Mouse (Mus musculus): ENCODE measurements around the gene Gnai2.

DNA sequence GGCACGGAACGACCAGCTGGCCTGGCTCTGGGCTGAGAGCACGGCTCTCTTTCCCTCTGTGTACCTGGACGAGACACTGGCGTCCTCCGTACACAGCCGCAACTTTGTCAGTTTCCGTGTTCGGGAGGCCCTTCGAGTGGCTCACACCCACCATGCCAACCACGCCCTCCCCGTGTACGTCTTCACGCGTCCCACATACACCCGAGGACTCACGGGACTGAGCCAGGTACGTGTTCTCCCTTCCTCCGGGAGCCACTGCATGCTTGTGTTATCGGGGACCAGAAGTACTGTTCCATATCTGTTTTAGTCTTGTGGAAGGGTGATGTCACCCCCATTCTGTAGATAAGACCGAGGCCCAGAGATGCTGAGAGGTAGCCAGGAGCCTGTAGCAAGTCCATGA, 64.3 kb downstream of the Gnai2 start:
- TF ChIP-seq USF1 (IDR thresholded peaks at IDR 0.05; ENCODE audit: low read depth) = no peak
- TF ChIP-seq POLR2A (IDR thresholded peaks at IDR 0.05; ENCODE audit: insufficient read length, low read depth) = no peak
- no peak for TF ChIP-seq TCF12 (IDR thresholded peaks at IDR 0.05; ENCODE audit: insufficient read depth, poor library complexity, severe bottlenecking)
- no peak for TF ChIP-seq E2F4 (IDR thresholded peaks at IDR 0.05; ENCODE audit: insufficient read depth)
- no peak for TF ChIP-seq POLR2AphosphoS2 (IDR thresholded peaks at IDR 0.05; ENCODE audit: insufficient read length, low read depth)
- no peak for TF ChIP-seq MAX (IDR thresholded peaks at IDR 0.05; ENCODE audit: low read depth)
- TF ChIP-seq CEBPB (IDR thresholded peaks at IDR 0.05; ENCODE audit: insufficient read depth, poor library complexity, severe bottlenecking) = no peak
- no peak for TF ChIP-seq REST (IDR thresholded peaks at IDR 0.05; ENCODE audit: insufficient read depth, insufficient read length)
- TF ChIP-seq TCF3 (IDR thresholded peaks at IDR 0.05; ENCODE audit: insufficient read length, low read depth) = no peak
- TF ChIP-seq SRF (IDR thresholded peaks at IDR 0.05; ENCODE audit: control insufficient read depth, insufficient read length, low read depth) = no peak

All from myocyte (in vitro differentiated cells).